Mouse (Mus musculus) heart, embryonic 16.5 days (tissue): ENCODE data around the gene Igsf8. TPM values are rescaled to one million over a fixed set of nuclear protein-coding genes. Genes with fewer than 3 reads are reported as not detected.

ENCODE experiments used
- ATAC-seq: fragments of 200-750 bp; cut with Nextera tagmentation; replicated peaks from 2 replicates; pipeline ENCODE4 v1.8.0; 2017; ENCODE audit warnings: moderate number of reproducible peaks; ENCODE audit not compliant: insufficient read depth, low FRiP score; ENCODE audit errors: extremely low read depth
- H3K27ac ChIP-seq: fragments of 300-500 bp; sonication (generic); 2 replicates; pipeline ENCODE4 v1.5.1; 2014; ENCODE audit warnings: mild to moderate bottlenecking, low read length, control low read depth, moderate library complexity
- H3K27me3 ChIP-seq: fragments of 300-500 bp; sonication (generic); 2 replicates; pipeline ENCODE4 v1.6.1; 2014; ENCODE audit warnings: low read length, mixed read lengths; ENCODE audit not compliant: control insufficient read depth, insufficient read depth
- H3K36me3 ChIP-seq: fragments of 300-500 bp; sonication (generic); 2 replicates; pipeline ENCODE4 v1.6.1; 2014; ENCODE audit not compliant: control insufficient read depth, insufficient read depth
- H3K4me1 ChIP-seq: fragments of 300-500 bp; sonication (generic); 2 replicates; pipeline ENCODE4 v1.6.1; 2014; ENCODE audit warnings: low read length, mixed read lengths; ENCODE audit not compliant: control insufficient read depth, insufficient read depth
- H3K4me2 ChIP-seq: fragments of 300-500 bp; sonication (generic); 2 replicates; pipeline ENCODE4 v1.6.1; 2014; ENCODE audit warnings: low read depth, mild to moderate bottlenecking, control low read depth, low read length
- H3K4me3 ChIP-seq: fragments of 300-500 bp; sonication (generic); 2 replicates; pipeline ENCODE4 v1.5.1; 2014; ENCODE audit warnings: mild to moderate bottlenecking, control low read depth, low read length
- H3K9ac ChIP-seq: fragments of 300-500 bp; sonication (generic); 2 replicates; pipeline ENCODE4 v1.6.1; 2014; ENCODE audit warnings: low read length, control low read depth
- H3K9me3 ChIP-seq: fragments of 300-500 bp; sonication (generic); replicated peaks from 2 replicates; pipeline ENCODE4 v1.6.1; 2016; ENCODE audit warnings: low read length; ENCODE audit not compliant: control insufficient read depth
- WGBS: fragments of 180-500 bp; shearing (Covaris S2); extraction: QIAGEN DNeasy Blood & Tissue Kit; methylation state at CpG from one replicate; pipeline ENCODE4 v1.1.7; 2014; 5-methylcytosine and 5-hydroxymethylcytosine counted together
- polyA plus RNA-seq: library from polyadenylated mRNA; unstranded; fragments of >200 nt; fragmentation: Nextera tagmentation; extraction: Ambion mirVana; gene quantifications from 2 replicates; pipeline ENCODE4 v1.2.1, GENCODE M21; 2015

The Igsf8 gene
- polyA plus RNA-seq, 1 experiment from 2014 or later: 25.3 TPM

DNA sequence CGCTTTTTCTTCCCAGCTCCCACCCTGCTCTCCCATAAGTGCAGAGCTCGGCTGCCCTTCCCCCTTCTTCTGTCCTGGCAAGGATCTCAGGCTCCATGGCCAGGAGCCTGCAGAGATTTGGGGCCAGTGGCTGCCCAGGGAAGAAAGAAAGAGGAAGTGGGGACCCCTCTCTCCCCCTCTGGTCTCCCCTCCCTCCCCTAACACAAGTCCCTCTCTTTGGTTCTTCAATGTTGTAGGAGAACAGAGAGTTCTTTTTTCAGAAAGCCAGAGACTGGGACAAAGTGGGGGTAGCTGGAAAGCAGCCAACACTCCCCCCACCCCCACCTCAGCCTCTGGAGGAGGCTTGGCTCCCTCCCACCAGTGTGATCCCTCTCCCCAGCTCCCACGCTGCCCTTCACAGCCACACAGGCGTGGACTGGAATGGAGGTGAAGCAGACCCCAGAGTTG lies 34.3 kb downstream of the Igsf8 start:
- Histone ChIP-seq H3K4me2 (peak overlapping the region; percentile 68), H3K36me3 (peaks cover 7% of the 10 kb centered on the region; the same call in 1 of the 2 replicates), H3K4me1 (peaks cover 33% of the 10 kb centered on the region), H3K9me3 (no peaks in the 10 kb centered on the region), H3K27ac (peak overlapping the region; percentile 90), H3K9ac (peak overlapping the region; percentile 39), H3K27me3 (no peaks in the 10 kb centered on the region), H3K4me3 (peak overlapping the region; percentile 53)
- ATAC-seq: no peak
- WGBS: 46% methylated on average over 4 of the region's 4 CpGs

DNA sequence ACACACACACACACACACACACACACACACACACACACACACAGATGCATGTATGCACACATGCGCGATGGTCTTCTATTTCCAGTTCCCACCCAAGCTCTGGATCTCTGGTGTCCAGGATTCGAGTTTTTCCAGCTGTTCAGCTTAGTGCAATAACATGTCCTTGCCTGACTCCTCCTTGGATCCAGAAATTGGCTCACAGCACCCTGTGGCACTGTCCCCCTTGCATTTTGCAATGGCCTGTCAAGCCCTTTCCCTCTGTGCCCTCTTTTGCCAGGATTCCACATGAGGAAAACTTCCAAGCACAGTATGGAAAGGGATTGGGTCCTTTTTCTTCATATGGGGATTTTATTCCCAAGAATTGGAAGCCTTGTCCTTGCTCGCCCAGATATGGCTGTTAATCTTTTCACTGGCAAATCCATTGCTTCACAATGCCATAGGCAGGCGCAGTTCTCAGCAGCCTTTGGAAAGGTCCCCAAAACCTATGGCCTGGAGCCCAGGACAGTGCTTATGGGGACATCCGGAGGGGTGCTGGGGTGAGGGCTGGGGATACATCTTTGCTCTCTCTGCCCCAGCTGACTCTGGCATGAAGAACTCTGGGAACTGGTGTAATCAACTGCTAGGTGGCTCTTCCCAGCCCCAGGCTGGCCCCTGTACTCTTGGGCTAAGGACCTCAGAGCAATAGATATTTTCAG lies 35.5 kb downstream of the Igsf8 start:
- H3K27me3 ChIP-seq: no peaks in the 10 kb centered on the region
- peak overlapping the region; percentile 73 for H3K9ac ChIP-seq
- WGBS: 61% methylated on average over 6 of the region's 6 CpGs
- H3K36me3 ChIP-seq: peaks cover 3% of the 10 kb centered on the region; the same call in 1 of the 2 replicates
- peak overlapping the region; percentile 53 for H3K4me3 ChIP-seq
- H3K4me1 ChIP-seq: peaks cover 37% of the 10 kb centered on the region
- H3K4me2 ChIP-seq: peak overlapping the region; percentile 68
- no peaks in the 10 kb centered on the region for H3K9me3 ChIP-seq
- H3K27ac ChIP-seq: peak overlapping the region; percentile 90
- peak; percentile 9; the same call in 1 of the 2 replicates for ATAC-seq

GRCm38 (mm10) chr1:172297611-172298537 lies 36.4 kb downstream of the Igsf8 start, which contains the start of gene Atp1a2:
Gene Atp1a2 (minus strand): TSS chr1:172298064.
- H3K27me3 ChIP-seq: no peaks in the 10 kb centered on the region
- H3K27ac ChIP-seq: peak within 1 kb of the TSS; percentile 90
- H3K36me3 ChIP-seq: peaks cover under 1% of the 10 kb centered on the region; the same call in 1 of the 2 replicates
- H3K9me3 ChIP-seq: no peaks in the 10 kb centered on the region
- H3K4me1 ChIP-seq: peaks cover 37% of the 10 kb centered on the region
- peak within 1 kb of the TSS; percentile 68 for H3K4me2 ChIP-seq
- H3K9ac ChIP-seq: peak within 1 kb of the TSS; percentile 73
- ATAC-seq: peak; percentile 81
- WGBS: 9% methylated on average over 16 of the region's 16 CpGs
- peak within 1 kb of the TSS; percentile 53 for H3K4me3 ChIP-seq

DNA sequence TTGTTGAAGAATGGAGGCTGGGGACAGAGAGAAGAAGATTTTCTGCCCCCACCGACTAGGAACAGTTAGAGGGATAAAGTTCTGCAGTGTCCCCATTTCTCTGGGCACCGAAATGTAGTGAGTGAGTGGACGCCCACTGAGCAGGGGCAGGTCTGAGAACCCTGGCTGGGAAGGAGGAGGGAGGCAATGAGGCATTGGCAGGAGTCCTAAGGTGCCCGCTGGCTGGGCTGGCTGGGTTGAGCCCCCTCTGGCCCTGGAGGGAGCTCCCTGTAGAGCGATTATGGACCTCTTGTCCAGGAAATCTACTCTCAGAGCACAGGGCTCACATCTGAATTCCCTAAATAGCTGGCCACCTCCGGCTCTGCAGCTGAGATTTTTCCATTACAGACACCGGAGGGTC lies 38.1 kb downstream of the Igsf8 start:
- H3K9me3 ChIP-seq: no peaks in the 10 kb centered on the region
- 47% methylated on average over 7 of the region's 7 CpGs for WGBS
- ATAC-seq: no peak
- no peak overlapping the region for H3K4me3 ChIP-seq
- no peaks in the 10 kb centered on the region for H3K27me3 ChIP-seq
- 0 out of 2 replicates have a peak overlapping the region, but pooled peaks have one; percentile 8 for H3K9ac ChIP-seq
- peak overlapping the region; percentile 60 for H3K27ac ChIP-seq
- H3K4me1 ChIP-seq: peaks cover 37% of the 10 kb centered on the region
- no peak overlapping the region for H3K4me2 ChIP-seq
- no peaks in the 10 kb centered on the region for H3K36me3 ChIP-seq

DNA sequence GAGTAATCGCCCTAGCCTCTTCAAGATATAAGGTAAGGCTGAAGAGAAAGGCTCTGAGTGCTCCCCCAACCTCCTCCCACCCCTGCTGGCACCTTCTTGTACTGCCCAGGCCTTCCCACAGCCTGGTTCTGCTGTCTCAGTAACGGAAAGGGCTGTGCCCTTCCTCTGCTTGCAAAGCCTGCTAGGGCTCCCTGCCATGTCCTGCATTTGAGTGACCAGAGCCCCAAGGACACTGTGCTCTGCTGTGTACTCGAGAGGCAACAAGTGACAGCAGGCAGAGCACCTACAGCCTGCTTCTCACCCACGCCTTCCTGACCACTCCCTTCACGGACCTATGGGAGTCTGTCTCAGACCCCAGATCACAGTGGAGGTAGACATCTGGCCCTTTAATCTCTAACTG lies 38.8 kb downstream of the Igsf8 start:
- no peaks in the 10 kb centered on the region for H3K36me3 ChIP-seq
- peak overlapping the region; percentile 60 for H3K27ac ChIP-seq
- no peak overlapping the region for H3K4me3 ChIP-seq
- H3K27me3 ChIP-seq: no peaks in the 10 kb centered on the region
- H3K4me1 ChIP-seq: peaks cover 36% of the 10 kb centered on the region
- no peaks in the 10 kb centered on the region for H3K9me3 ChIP-seq
- no peak for ATAC-seq
- H3K9ac ChIP-seq: no peak overlapping the region; the same call in 1 of the 2 replicates
- no peak overlapping the region for H3K4me2 ChIP-seq
- WGBS: 54% methylated on average over 5 of the region's 5 CpGs

DNA sequence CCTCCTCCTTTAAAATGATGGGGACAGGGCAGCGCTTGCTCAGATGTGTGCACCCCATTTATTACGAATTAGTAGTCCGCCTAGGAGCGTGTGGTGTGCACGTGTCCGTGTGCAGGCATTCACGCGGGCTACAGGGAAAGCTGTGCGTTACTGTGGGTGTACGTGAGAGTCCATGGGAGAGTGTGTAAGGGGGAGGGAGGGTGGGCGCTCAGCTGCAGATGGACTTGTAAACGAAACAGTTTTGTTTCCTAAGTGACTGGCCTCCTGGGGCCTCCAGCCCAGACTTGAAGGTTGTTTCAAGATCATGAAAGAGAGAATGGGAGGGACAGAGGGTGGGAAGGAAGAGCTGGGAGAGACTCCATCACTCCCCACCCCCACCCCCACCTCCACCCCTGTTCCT lies 39.7 kb downstream of the Igsf8 start:
- H3K4me2 ChIP-seq: no peak overlapping the region
- peaks cover 28% of the 10 kb centered on the region for H3K4me1 ChIP-seq
- no peaks in the 10 kb centered on the region for H3K36me3 ChIP-seq
- no peaks in the 10 kb centered on the region for H3K9me3 ChIP-seq
- no peak overlapping the region for H3K27ac ChIP-seq
- no peaks in the 10 kb centered on the region for H3K27me3 ChIP-seq
- 58% methylated on average over 12 of the region's 12 CpGs for WGBS
- no peak overlapping the region for H3K4me3 ChIP-seq
- ATAC-seq: no peak
- H3K9ac ChIP-seq: no peak overlapping the region

DNA sequence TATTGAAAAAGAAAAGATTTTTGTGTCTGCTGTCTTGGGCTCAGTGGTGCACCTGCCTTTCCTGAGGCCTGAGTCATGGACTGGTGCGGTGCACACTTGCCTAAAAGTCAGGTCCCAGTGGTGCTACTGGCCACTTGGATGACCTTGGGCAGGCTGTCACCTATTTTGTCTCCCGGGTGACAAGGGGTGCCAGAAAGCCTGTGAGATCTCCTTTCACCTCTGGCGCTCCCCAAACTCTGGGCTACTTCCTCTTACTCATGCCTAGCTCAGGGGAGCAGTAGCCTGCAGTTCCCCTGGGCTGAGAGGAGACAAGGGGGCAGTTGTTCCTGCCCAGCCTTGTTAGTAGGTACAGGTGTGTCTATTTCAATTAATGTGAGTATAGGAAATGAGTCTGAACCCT lies 40.9 kb downstream of the Igsf8 start:
- ATAC-seq: no peak
- Histone ChIP-seq H3K4me2 (no peak overlapping the region), H3K4me3 (no peak overlapping the region), H3K27me3 (no peaks in the 10 kb centered on the region), H3K27ac (no peak overlapping the region), H3K4me1 (peaks cover 19% of the 10 kb centered on the region), H3K9me3 (no peaks in the 10 kb centered on the region), H3K36me3 (no peaks in the 10 kb centered on the region), H3K9ac (no peak overlapping the region)
- 66% methylated on average over 3 of the region's 3 CpGs for WGBS

DNA sequence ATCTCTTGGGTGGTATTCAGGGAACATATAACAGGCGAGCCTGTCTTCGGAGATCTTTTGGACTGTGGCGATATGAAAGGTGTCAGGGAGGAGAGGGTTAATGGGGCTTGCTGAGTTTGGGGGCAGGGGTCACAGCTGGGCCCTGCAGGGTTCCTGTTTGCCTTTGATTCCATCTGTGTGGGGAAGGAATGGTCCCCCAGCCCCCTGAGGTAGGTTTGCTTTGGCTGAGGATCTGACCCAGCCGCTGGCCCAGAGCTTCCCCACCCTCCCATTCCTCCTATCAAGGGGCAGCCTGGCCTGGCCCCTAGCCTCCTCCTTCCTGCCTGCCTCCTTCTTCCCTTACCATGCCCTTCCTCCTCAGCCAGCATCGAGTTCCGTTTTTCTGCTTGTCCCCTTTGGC lies 41.4 kb downstream of the Igsf8 start:
- no peak for ATAC-seq
- H3K4me2 ChIP-seq: no peak overlapping the region
- H3K9me3 ChIP-seq: no peaks in the 10 kb centered on the region
- 45% methylated on average over 6 of the region's 6 CpGs for WGBS
- no peak overlapping the region for H3K4me3 ChIP-seq
- H3K36me3 ChIP-seq: no peaks in the 10 kb centered on the region
- H3K4me1 ChIP-seq: peaks cover 19% of the 10 kb centered on the region
- H3K9ac ChIP-seq: no peak overlapping the region
- no peak overlapping the region for H3K27ac ChIP-seq
- H3K27me3 ChIP-seq: no peaks in the 10 kb centered on the region

- Histone ChIP-seq H3K27ac (no peak overlapping the region), H3K27me3 (no peaks in the 10 kb centered on the region), H3K4me1 (peaks cover 15% of the 10 kb centered on the region), H3K9me3 (no peaks in the 10 kb centered on the region), H3K4me2 (no peak overlapping the region), H3K9ac (no peak overlapping the region), H3K36me3 (no peaks in the 10 kb centered on the region), H3K4me3 (no peak overlapping the region)
- no peak for ATAC-seq
- 59% methylated on average over 6 of the region's 6 CpGs for WGBS
Observed at GRCm38 (mm10) chr1:172304443-172304842, 43.0 kb downstream of the Igsf8 start.
